ENCODE assay signal across 8 mouse cellular contexts in genomic region chr11:3914109-3914840, GRCm38 (mm10). TPM values are rescaled to one million over a fixed set of nuclear protein-coding genes. Genes with fewer than 3 reads are reported as not detected.
A peak's percentile ranks its signal among the peaks of the same experiment; 100 is the strongest.
DNase-seq lines count a peak whose midpoint lies in the region; ATAC-seq and TF ChIP-seq lines count a peak whose summit lies in the region.

Gene Slc35e4, minus strand, starts transcription at chr11:3914664.

- no peaks in the 10 kb centered on the region for H3K9me3 ChIP-seq in forebrain, embryonic 15.5 days
- H3K9me3 ChIP-seq in neural tube, embryonic 15.5 days (replicated peaks), result no peaks in the 10 kb centered on the region

- intact Hi-C loops in heart, postnatal 25 days (cut with DNase I), result loop anchor here (2.0 kb wide), 1 partner anchor 33 kb away; no protein-coding TSS in a partner anchor

- peak within 1 kb of the TSS; percentile 74 for H3K4me2 ChIP-seq in forebrain, embryonic 15.5 days (replicated peaks)
- peak within 1 kb of the TSS; percentile 96 for H3K4me2 ChIP-seq in neural tube, embryonic 15.5 days

- peak within 1 kb of the TSS; percentile 81 for H3K27ac ChIP-seq in forebrain, embryonic 15.5 days (replicated peaks)
- peak within 1 kb of the TSS; percentile 83 for H3K27ac ChIP-seq in neural tube, embryonic 15.5 days (replicated peaks)

- H3K9ac ChIP-seq in forebrain, embryonic 15.5 days (replicated peaks), result peak within 1 kb of the TSS; percentile 51
- peak within 1 kb of the TSS; percentile 61 for H3K9ac ChIP-seq in neural tube, embryonic 15.5 days (replicated peaks)

- H3K4me1 ChIP-seq in forebrain, embryonic 15.5 days, result peaks cover 44% of the 10 kb centered on the region
- peaks cover 17% of the 10 kb centered on the region for H3K4me1 ChIP-seq in lung, adult 2 months (ENCODE audit: control insufficient read depth, insufficient read depth, low read length)
- peaks cover 51% of the 10 kb centered on the region for H3K4me1 ChIP-seq in neural tube, embryonic 15.5 days

- WGBS in forebrain, embryonic 15.5 days, result under 1% methylated on average over 27 of the region's 28 CpGs
- WGBS in lung, adult 2 months, result under 1% methylated on average over 28 of the region's 28 CpGs
- WGBS in neural tube, embryonic 15.5 days, result under 1% methylated on average over 27 of the region's 28 CpGs

- peak; percentile 84 for TF ChIP-seq CTCF in lung, adult 2 months (IDR thresholded peaks at IDR 0.05; ENCODE audit: insufficient read depth, low read length)

- DNase-seq in ES-CJ7 (ENCODE audit: low read depth, low spot score), result peak; percentile 90
- peak; percentile 87 for DNase-seq in cerebellum, adult 11 months
- peak; percentile 73 for DNase-seq in heart, postnatal 25 days (ENCODE audit: low spot score)
- peak; percentile 68 to 85 for DNase-seq in layer of hippocampus, adult 18-20 months (ENCODE audit: low spot score in 2 of 2)
- DNase-seq in lung, adult 2 months, result peak; percentile 88
- peak; percentile 81 for DNase-seq in testis, postnatal 14 days (ENCODE audit: low spot score)

- no peaks in the 10 kb centered on the region for H3K27me3 ChIP-seq in forebrain, embryonic 15.5 days
- H3K27me3 ChIP-seq in neural tube, embryonic 15.5 days (replicated peaks), result no peaks in the 10 kb centered on the region

- H3K36me3 ChIP-seq in forebrain, embryonic 15.5 days, result no peaks in the 10 kb centered on the region
- H3K36me3 ChIP-seq in neural tube, embryonic 15.5 days, result no peaks in the 10 kb centered on the region

- ATAC-seq in forebrain, embryonic 15.5 days (replicated peaks), result peak; percentile 75
- peak; percentile 71 for ATAC-seq in neural tube, embryonic 15.5 days (ENCODE audit: low FRiP score)

- H3K4me3 ChIP-seq in forebrain, embryonic 15.5 days, result peak within 1 kb of the TSS; percentile 65
- peak within 1 kb of the TSS; percentile 82 for H3K4me3 ChIP-seq in lung, adult 2 months (replicated peaks; ENCODE audit: extremely low read depth, low read depth, low read length)
- peak within 1 kb of the TSS; percentile 73 for H3K4me3 ChIP-seq in neural tube, embryonic 15.5 days (replicated peaks)

- TF ChIP-seq POLR2A in lung, adult 2 months (IDR thresholded peaks at IDR 0.05; ENCODE audit: borderline replicate concordance, extremely low read depth, low read depth, low read length), result 0 out of 2 replicates have a peak, but pooled peaks have one; percentile 6

RNA-seq across cellular contexts. Expression of gene Slc35e4, which starts in this region (rescaled TPM):
- 13.2 and 13.7 TPM in 2 replicates for polyA plus RNA-seq in forebrain, embryonic 15.5 days (2015; fragmentation: Nextera tagmentation; extraction: Ambion mirVana)
- 1 to 10 TPM; 4.4 to 5.7 TPM for total RNA-seq in heart, postnatal 25 days (2021)
- 10 to 100 TPM; 17.8 to 18.5 TPM for total RNA-seq in layer of hippocampus, adult 18-20 months (2021)
- polyA plus RNA-seq in lung, adult 2 months (2012; rRNA removed), result 30.4 and 37.8 TPM in 2 replicates
- 16.5 and 19.8 TPM in 2 replicates for polyA plus RNA-seq in neural tube, embryonic 15.5 days (2015; fragmentation: Nextera tagmentation; extraction: Ambion mirVana)

Comparison
In these comparisons a context has a peak if more than half of its experiments do, and no peak if none do; other contexts are left out.
1. Peak in every context shown above with its lines: DNase-seq, ATAC-seq, H3K4me3 ChIP-seq and H3K27ac ChIP-seq.